Mouse (Mus musculus) right cerebral cortex, postnatal 10 days (tissue): ENCODE results near the gene Aff4.
"Not testable (repeated sequence)": the region's sequence is repeated elsewhere in the genome, so short reads cannot be mapped to it uniquely, and the experiment has no call there.

Experiments used
- DNase-seq, 2 experiments: peaks; one replicate each; pipeline ENCODE4 v3.0.0; 2021; ENCODE audit warnings: low spot score in 2 of 2

Aff4 gene

GRCm38 (mm10) chr11:53337684-53338083 lies 12.9 kb upstream of the Aff4 start:
- no peak for DNase-seq

- DNase-seq: not testable (repeated sequence)
These were observed 9.6 kb upstream of the Aff4 start for GRCm38 (mm10) chr11:53341019-53341418.

GRCm38 (mm10) chr11:53342711-53343110 lies 7.9 kb upstream of the Aff4 start:
- no peak for DNase-seq

GRCm38 (mm10) chr11:53345328-53345727 lies 5.3 kb upstream of the Aff4 start:
- no peak for DNase-seq

- no peak for DNase-seq
These were observed 4.9 kb upstream of the Aff4 start for GRCm38 (mm10) chr11:53345738-53346137.

GRCm38 (mm10) chr11:53351224-53351942 lies 750 bp downstream of the Aff4 start:
- peak; percentile 59 to 71 for DNase-seq

GRCm38 (mm10) chr11:53351943-53352590 lies 1.4 kb downstream of the Aff4 start:
- no peak for DNase-seq

- no peak for DNase-seq
These were observed 8.0 kb downstream of the Aff4 start for GRCm38 (mm10) chr11:53358504-53359155.

GRCm38 (mm10) chr11:53367032-53367431 lies 16.4 kb downstream of the Aff4 start:
- no peak for DNase-seq

GRCm38 (mm10) chr11:53378918-53379317 lies 28.3 kb downstream of the Aff4 start:
- DNase-seq: no peak

- DNase-seq: no peak
These were observed 33.3 kb downstream of the Aff4 start for GRCm38 (mm10) chr11:53383758-53384428.

- no peak for DNase-seq
These were observed 43.2 kb downstream of the Aff4 start for GRCm38 (mm10) chr11:53393856-53394255.

- DNase-seq: no peak
These were observed 53.0 kb downstream of the Aff4 start for GRCm38 (mm10) chr11:53403638-53404037.

- no peak for DNase-seq
These were observed 61.1 kb downstream of the Aff4 start for GRCm38 (mm10) chr11:53411738-53412137.

GRCm38 (mm10) chr11:53413871-53414270 lies 63.2 kb downstream of the Aff4 start:
- no peak for DNase-seq

GRCm38 (mm10) chr11:53418048-53418447 lies 67.4 kb downstream of the Aff4 start:
- no peak for DNase-seq

- DNase-seq: no peak
These were observed 72.4 kb downstream of the Aff4 start, which contains the start of gene Leap2 for GRCm38 (mm10) chr11:53423036-53423435. Leap2 (minus strand) TSS chr11:53423170.

- DNase-seq: peak; percentile 58 to 70
These were observed 74.2 kb downstream of the Aff4 start for GRCm38 (mm10) chr11:53424826-53425225.

GRCm38 (mm10) chr11:53425251-53425650 lies 74.6 kb downstream of the Aff4 start:
- no peak for DNase-seq

- no peak for DNase-seq
These were observed 75.2 kb downstream of the Aff4 start for GRCm38 (mm10) chr11:53425711-53426255.

GRCm38 (mm10) chr11:53426914-53427313 lies 76.3 kb downstream of the Aff4 start:
- not testable (repeated sequence) for DNase-seq
